Mouse (Mus musculus) cortical plate, adult 2 months (tissue): Measurements from ENCODE around the gene Mgst3.

Experiments used
- CTCF ChIP-seq: fragments of 200-500 bp; IDR thresholded peaks from 2 replicates; pipeline ENCODE4 v1.5.1; 2011; ENCODE audit warnings: mild to moderate bottlenecking, control low read depth, low read length; ENCODE audit not compliant: insufficient read depth; ENCODE audit errors: extremely low read depth
- POLR2A ChIP-seq: fragments of 200-500 bp; IDR thresholded peaks from 2 replicates; pipeline ENCODE4 v1.6.1; 2011; ENCODE audit warnings: mild to moderate bottlenecking, low read length, control low read depth; ENCODE audit not compliant: insufficient read depth; ENCODE audit errors: extremely low read depth

- TF ChIP-seq CTCF (no peak), POLR2A (no peak)
Measured at GRCm38 (mm10) chr1:167366621-167367020, 27.0 kb downstream of the Mgst3 start.
